Mouse (Mus musculus): ENCODE measurements at regions not wholly inside any gene's neighbourhood (a gene's known extent, or its start where the extent isn't known, plus 50 kb on each side); places are given as distances from the start of the nearest gene placed in this dataset.

GRCm38 (mm10) chr17:45292883-45293282 is 140.7 kb downstream of the Cdc5l start:
- in situ Hi-C loops (cut with MseI, MboI) = no loop called here

DNA sequence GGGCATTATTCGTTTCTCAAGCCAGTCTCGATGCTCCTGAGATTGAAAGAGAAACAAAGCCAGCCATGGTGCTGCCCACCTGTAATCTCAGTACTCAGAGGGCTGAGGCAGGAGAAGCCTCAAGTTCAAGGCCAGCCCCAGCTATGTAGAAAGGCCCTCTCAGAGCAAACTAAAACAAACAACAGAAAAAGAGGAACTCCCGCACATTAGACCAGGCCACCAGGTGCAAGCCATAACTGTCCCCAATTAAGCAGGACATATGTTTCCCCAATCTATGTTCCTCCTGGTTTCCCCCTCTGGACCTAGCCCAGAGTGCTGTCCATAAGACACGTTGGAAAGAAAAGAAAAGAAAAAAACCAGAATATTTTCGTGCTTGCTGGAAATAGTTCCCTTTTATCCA is 142.5 kb downstream of the Cdc5l start:
- in situ Hi-C loops (cut with MseI, MboI) = no loop called here

DNA sequence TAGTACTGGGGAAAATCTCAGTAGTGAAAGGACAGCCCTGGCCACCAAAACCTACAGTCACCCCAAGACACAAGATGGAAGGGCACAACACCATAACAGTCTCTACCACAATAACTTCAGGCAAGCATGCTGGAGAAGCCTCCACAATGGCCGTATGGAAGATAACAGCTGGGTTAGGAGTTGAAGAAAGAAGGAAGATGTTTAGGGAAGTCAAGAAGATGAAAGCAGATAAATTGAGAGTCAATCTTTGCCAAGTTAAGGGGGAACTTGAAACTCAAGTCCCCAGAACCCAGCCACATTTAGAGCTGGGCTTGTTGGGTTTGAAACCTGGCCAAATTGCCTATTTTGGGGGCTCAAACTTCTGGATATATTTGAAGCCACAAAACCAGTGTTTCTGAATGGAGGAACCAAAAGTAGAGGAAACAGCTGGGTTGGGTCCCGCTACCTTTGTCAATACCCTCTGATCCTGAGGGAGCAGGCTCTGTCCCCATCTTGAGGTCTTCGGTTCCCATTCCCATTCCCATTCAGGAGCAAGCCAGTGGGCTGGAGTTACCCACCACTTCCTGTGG is 147.8 kb downstream of the Cdc5l start:
- in situ Hi-C loops (cut with MseI, MboI) = no loop called here

GRCm38 (mm10) chr17:45281554-45281953 is 152.0 kb downstream of the Cdc5l start:
- in situ Hi-C loops (cut with MseI, MboI) = no loop called here

- in situ Hi-C loops (cut with MseI, MboI) = no loop called here
Observed at GRCm38 (mm10) chr17:45279811-45280205, 153.7 kb downstream of the Cdc5l start.

GRCm38 (mm10) chr17:45279075-45279810 is 154.3 kb downstream of the Cdc5l start:
- in situ Hi-C loops (cut with MseI, MboI) = no loop called here

DNA sequence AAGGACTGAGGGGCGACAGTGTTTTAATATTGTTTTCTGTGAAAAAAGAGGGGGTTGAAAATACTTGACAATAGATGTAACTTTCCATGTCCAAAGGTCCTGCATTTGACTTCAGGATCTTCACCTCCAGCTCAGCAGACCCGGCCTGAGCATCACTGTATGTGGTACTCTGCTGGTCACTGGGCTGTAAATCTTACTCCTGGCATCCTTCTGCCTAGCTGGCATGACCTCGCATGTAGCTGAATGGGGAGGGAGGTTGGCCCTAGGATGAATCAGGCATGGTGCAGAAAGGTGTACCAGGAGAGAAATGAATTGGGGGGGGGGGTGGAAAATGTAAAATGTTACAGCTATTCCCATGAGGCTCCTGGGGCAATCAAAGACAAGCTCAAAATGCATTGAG is 156.0 kb downstream of the Cdc5l start:
- in situ Hi-C loops (cut with MseI, MboI) = no loop called here

DNA sequence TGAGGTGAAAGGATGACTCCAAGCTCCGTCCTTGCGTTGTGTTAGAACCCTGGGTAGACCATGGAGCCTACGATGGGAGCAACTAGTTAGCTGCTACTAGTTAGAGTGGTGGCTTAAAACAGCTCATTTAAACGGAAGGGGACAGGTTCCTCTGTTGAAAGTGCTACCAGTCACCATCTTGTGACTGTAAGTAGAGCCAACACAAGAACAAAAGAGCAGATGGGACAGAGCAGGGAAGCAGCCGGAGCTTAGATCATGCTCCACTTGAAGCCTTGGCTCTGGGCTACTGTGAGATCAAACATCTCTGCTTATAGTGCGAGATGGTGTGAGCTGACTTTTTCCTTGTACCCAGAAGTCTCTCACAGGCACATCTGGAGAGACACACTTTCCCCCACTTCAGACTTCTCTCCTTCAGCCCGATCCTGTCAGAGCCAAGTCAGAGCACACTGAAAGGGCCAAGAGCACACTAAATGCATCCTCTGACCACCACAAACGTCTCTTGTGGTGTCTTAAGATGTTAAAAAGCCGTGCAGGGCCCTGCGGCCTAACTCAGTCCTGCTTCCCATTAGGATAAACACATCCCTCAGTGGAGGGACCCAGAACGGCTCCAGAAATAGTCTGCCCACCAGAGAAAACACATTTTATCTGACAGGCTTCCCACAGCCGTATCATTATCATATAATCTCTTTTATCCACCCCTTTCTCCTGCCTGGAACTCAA is 156.7 kb downstream of the Cdc5l start:
- in situ Hi-C loops (cut with MseI, MboI) = no loop called here

DNA sequence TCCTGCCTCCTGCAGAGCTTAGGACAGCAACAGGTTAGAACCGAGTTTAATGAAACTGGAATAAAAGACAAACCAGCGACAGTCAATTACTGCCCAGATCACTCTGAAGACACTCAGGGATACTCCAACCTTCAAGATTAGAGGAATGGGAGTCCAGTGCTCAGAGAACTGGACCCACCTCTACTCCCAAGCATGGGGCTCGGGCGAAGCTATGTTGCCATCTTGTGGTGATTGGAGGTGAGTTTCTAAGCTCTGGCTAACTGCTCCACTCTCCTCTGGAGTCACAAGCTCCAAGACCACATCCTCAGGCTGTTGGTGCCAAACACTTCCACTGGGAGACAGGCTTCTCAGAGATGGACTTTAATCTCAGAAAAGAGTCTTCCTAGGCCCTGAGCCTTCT is 158.6 kb downstream of the Cdc5l start:
- in situ Hi-C loops (cut with MseI, MboI) = no loop called here

DNA sequence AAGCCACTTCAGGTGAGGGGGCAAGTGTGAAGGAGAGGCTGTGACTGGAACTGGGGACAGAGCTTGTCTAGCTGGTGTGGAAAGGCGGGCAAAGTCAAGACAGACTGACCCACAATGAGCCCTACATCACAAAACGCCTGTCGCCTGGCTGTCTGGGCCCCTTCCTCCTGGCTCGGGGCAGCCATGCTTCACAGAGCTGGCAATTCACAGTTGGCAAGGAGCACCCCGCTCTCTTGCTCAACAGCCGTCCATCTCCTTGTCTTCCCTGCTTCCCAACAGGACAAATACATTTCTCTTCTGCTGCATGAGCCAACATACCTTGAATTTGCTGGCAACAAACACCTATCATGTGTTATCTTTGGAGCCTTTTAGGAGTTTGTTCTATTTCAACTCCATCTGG is 166.8 kb downstream of the Cdc5l start:
- in situ Hi-C loops (cut with MseI, MboI) = no loop called here

GRCm38 (mm10) chr17:45265587-45265986 is 167.9 kb downstream of the Cdc5l start:
- in situ Hi-C loops (cut with MseI, MboI) = no loop called here

DNA sequence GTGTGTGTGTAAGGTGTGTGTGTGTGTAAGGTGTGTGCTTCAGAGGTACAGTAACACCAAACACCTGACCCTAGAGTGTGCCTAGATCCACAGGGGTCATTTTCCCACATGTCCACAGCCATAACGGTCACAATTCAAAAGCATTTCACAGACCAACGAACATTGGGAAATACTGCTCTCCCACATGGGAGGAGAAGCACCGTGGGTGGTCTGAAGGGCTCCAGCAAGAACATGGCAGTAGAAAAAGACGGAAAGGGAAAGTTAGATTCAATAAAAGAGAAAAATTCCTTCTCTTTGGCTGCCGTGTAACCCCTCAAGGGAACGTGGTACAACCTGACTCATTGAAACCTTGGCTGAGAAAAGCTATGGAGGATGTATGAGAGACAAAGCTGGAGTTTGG is 169.1 kb downstream of the Cdc5l start:
- in situ Hi-C loops (cut with MseI, MboI) = no loop called here

GRCm38 (mm10) chr17:45260421-45260820 is 173.1 kb downstream of the Cdc5l start:
- in situ Hi-C loops (cut with MseI, MboI) = no loop called here

- in situ Hi-C loops (cut with MseI, MboI) = no loop called here
Observed at GRCm38 (mm10) chr17:45258007-45258406, 175.5 kb downstream of the Cdc5l start.

DNA sequence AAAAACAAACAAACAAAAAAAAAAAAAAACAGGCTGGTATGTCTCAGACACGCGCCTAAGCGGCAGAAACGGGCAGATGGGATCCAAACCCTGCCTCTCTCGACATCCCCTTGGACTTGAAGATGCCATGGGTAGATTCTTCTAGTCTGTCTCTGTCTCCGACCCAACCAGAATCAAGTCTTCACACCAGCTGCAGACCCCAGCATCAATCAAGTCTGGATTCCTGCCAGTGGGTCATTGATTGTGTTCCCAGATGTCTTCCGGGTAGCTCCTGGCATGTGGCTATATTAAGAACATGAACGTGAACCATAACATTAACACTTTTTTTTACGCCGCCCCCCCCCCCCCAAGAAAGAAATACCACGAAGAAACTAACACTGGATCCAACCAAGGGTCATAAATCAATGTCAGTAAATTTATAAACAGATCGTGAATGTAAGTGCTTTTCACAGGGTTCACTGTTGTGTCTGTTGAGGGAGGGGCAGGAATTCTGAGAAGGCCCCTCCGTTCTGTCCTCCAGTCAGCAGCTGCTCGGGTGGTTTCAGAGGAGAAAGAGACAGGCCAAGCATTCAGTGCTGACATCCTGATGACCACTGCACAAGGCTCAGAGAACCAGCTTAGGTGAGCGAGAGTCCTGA is 180.8 kb downstream of the Cdc5l start:
- in situ Hi-C loops (cut with MseI, MboI) = no loop called here

- in situ Hi-C loops (cut with MseI, MboI) = no loop called here
Observed at GRCm38 (mm10) chr17:45251034-45251730, 182.4 kb downstream of the Cdc5l start.

DNA sequence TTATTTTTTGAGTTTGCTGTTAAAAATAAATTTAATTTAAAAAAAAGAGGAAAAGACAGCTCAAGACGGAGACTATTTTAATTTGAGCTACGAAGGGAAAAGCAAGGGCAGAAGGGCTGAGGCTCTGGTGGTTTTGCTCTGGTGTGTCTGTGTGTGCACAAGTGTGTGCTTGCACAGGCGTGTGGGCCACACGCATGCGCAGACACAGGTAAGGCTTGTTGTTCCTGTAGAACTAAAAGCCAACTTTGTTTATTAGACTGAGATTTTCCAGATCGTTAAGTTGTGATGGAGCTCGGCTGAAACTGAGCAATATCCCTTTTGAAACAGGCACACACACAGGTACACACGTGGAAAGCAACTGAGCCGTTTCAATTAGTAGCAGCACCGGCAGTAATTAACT is 183.1 kb downstream of the Cdc5l start:
- in situ Hi-C loops (cut with MseI, MboI) = no loop called here

- in situ Hi-C loops (cut with MseI, MboI) = no loop called here
Observed at GRCm38 (mm10) chr17:45247142-45248137, 186.1 kb downstream of the Cdc5l start.

GRCm38 (mm10) chr17:45244870-45245269 is 188.7 kb downstream of the Cdc5l start:
- in situ Hi-C loops (cut with MseI, MboI) = no loop called here

DNA sequence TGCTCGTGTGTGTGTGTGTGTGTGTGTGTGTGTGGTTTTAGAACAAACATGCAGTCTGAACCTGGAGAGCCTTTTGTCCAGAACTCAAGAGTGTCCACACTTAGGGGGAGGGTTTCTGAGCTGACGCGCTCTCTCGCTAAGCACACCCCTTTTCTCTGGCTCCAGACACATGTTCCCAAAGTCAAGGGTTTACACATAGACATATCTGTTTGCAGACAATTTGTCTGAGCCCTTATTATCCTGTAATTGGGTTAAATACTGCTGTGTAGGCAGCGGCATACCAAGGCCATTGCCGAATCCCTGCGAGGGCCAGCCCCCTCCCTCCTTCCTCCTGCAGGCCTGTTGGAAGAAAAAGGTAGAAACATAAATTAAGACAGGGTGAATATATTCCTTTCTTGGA is 190.4 kb downstream of the Cdc5l start:
- in situ Hi-C loops (cut with MseI, MboI) = no loop called here

- in situ Hi-C loops (cut with MseI, MboI) = no loop called here
Observed at GRCm38 (mm10) chr17:45242076-45242475, 191.5 kb downstream of the Cdc5l start.
